Mouse (Mus musculus): ENCODE results near the gene Nfam1. TPM values are rescaled to one million over a fixed set of nuclear protein-coding genes. Genes with fewer than 3 reads are reported as not detected.

Gene Nfam1
- total RNA-seq, 2 experiments from 2014 or later, result 2.5 to 2.7 TPM

DNA sequence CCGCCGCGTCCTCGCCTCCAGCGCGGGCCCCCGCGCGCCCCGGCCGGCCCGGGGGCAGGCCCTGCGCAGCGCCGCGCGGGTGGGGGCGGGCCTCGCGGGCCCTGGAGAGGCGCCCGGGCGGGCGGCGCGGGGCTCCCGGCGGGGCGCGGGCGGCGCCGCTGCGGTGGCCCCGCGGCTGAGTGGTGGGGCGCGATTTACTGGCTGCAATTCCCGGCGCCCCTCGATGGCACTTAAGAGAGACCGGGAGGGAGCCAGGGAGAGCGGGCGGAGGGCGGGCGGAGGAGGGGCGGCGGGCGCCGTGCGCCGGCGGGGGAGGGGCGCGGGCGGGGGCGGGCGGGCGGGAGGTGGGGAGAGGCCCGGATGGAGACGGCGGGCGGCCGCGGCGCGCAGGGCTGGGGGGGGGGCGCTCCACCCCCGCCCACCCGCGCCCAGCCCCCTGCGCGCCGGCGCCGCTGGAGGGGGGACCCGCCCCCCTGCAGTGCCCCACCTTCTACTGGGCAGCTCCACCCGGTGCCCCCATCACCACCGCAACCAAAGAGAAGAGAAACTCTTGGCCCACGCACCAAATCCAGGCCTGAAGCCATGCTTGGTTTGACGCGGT is 69.5 kb downstream of the Nfam1 start:
- DNase-seq (ENCODE audit: extremely low spot score in 1 of 2, low spot score in 1 of 2), result no peak

DNA sequence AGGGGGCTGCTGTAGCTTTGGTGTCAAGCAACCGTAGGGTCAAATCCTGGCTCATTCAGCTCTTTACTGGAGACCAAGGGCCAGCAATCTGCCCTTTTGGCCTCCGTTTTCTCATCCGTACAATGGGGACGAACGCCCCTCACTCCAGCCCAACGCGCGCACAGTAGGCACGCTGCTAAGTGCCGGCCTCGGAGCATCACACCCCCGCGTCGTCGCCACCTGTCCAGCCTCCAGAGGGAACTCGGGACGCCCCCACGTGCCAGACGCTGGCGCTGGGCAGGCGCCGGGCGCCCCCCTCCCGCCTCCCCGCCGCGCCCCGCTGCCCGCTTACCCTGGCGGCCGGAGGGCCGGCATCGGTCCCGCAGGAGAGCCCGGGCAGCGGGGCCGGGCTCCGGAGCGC is 70.0 kb downstream of the Nfam1 start:
- DNase-seq (ENCODE audit: extremely low spot score in 1 of 2, low spot score in 1 of 2), result no peak

DNA sequence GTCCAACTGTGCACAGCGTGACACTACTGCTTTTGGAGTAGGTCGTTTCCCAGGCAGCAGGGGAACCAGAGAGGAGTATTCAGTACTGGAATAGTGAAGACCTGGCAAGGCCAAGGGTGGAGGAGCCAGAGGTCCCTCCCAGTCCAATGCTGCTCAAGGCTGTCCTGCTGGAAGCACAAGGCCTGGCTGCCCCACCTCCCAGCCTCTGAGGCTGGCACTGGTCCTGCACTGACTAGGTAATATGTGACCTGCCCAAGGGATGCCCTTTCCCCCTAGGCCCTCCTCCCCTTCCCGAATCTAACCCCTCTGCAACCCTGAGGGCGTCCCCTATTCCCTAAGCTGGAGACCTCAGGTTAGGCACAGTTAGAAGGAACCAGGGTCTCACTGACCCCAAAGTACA is 70.6 kb downstream of the Nfam1 start:
- no peak for DNase-seq (ENCODE audit: extremely low spot score in 1 of 2, low spot score in 1 of 2)

DNA sequence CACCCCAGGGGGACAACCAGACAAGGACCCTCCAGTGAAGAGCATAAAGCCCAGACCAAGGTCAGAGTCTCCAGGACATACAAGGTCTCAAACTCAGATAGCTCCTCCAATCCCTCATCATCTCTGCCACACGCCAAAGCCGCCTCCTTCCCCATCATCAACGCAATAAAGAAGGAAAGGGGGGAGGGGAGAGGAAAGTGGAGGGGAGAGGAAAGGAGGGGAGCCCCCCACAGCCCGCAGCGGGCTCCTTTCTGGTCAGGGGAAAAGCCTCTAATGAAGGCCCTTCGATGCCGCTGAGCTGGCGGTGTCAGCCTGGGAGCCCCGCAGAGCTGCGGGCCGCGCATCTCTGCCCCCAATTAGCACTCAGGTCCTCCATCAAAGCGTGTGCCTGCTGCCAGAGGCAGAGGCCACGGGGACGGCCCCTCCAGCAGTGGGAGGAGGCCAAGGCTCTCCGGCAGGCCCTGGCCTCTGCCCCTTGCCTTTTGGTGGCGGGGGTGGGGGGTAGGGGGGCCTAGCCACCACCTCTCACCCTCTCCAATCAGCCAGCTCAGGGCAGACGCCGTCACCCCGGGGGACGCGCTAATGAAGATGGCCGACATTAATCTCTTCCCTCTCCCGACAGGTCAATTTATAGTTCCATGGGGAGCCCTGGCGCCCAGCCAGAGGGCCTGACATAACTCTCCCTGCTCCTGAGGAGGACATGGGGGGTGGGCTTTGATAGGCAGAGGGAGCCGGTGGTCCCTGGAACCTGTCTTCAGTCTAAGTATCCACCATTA is 72.1 kb downstream of the Nfam1 start:
- no peak for DNase-seq (ENCODE audit: extremely low spot score in 1 of 2, low spot score in 1 of 2)

DNA sequence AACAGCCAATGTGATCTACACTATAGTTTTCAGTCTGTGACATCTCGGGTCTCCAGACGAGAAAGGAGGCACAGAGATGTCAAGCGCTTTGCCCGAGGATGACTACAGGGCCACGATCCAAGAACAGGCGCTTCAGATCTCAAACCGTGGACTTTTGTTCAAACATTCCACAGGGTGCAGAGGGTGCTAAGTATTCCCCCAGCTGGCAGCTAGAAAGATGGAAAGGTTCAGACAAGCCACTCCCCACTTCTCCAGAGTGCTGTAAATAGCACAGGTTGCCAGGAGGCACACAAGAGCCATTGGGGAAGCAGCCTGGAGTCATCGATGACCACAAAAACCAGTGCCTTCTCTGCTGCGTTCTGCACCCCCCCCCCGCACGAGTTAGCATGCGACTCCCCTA is 74.0 kb downstream of the Nfam1 start:
- DNase-seq (ENCODE audit: extremely low spot score in 1 of 2, low spot score in 1 of 2), result no peak

DNA sequence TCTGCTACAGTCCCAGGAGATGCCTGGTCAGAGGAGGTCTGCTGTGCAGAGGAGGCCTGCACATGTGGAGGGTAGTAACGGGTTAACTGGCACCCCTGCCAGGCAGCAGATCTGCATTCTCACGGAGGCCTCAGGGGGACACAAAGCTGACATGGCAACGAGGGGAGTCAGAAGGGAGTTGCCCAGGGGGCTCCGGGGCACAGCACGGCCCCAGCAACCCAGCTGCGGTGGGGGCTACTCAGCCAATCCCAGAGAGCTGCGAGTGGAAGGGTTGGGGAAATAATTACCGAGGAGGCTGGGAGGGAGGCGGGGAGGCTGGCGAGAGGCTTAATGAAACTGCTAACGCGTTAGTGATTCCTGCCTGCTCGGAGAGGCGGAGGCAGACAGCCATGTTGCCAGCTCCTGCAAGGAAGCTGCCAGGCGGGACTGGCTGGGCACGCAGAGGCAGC is 74.8 kb downstream of the Nfam1 start:
- DNase-seq (ENCODE audit: extremely low spot score in 1 of 2, low spot score in 1 of 2), result peak in 1 of 2 experiments; percentile 48

DNA sequence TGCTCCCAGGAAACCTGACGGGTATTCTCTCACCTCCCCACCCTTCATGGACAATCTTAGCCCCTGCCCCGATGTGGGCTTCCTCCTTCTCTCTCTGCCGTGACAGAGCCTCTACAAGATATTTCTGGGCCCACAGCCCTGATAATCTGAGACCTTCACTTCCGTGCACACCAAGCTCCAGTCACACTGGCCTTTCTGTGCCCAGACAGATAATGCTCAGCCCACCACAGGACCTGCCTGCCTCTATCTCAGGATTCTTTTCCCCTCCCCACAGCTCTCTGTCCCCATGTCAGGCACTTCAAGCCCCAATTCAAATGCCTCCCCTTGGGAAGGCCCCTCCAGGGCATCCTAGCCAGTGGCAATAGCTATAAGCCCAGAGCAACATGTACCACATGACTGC is 76.4 kb downstream of the Nfam1 start:
- no peak for DNase-seq (ENCODE audit: extremely low spot score in 1 of 2, low spot score in 1 of 2)

DNA sequence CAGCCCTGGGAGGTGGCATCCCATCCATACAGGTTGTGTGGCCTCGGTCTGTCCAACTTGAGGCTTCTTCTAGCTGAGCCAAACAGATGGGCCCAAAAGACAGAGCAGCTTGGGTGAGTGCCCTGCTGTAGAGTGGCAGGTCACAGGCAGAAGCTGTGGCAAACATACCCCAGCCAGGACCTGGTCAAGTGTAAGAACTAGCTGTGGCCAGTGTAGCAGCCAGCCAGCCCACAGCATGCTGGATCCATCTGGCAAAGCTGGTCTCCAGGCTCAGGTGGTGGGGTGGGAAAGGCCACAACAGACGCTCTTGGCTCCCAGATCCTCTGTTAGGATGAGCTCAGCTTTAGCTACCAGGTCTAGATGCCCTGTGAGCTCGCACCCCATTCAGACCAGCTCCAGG is 76.8 kb downstream of the Nfam1 start:
- DNase-seq (ENCODE audit: extremely low spot score in 1 of 2, low spot score in 1 of 2), result no peak

DNA sequence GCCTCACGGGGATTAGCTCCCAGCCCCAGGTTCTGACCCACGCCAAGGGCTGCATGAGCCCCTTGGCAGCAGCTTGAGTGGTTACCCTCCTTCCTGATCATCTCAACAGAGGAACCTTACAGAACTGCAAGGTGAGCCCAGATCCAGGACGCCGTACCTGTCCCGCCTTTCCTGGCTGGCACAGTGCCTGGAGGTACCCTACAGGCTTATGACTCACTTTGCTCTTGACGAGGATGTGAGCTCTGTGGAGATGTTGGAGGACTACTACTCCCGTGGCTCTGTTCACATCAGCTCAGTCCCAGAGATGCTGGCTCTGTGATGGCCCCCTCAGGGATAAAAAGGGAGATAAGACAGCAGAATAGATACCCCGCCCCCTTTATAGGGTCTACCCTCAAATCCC is 77.8 kb downstream of the Nfam1 start:
- DNase-seq (ENCODE audit: extremely low spot score in 1 of 2, low spot score in 1 of 2), result no peak

DNA sequence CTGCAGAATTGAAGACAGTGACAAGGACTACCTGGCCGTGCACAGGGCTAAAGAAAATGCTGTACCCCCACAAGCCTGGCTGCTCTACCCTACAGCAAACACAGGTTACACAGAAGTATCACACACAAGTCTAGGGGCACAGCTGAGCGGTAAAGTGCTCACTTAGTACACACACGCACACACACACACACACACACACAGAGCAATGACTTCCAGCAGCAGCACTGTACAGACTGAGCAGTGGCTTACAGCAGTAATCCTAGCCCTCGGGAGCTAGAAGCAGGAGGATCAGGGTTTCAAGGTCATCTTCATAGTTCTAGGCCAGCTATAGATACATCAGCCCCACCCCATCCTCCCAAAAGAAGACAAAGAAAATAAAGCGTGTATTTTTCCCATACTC is 79.1 kb downstream of the Nfam1 start:
- DNase-seq (ENCODE audit: extremely low spot score in 1 of 2, low spot score in 1 of 2), result no peak

DNA sequence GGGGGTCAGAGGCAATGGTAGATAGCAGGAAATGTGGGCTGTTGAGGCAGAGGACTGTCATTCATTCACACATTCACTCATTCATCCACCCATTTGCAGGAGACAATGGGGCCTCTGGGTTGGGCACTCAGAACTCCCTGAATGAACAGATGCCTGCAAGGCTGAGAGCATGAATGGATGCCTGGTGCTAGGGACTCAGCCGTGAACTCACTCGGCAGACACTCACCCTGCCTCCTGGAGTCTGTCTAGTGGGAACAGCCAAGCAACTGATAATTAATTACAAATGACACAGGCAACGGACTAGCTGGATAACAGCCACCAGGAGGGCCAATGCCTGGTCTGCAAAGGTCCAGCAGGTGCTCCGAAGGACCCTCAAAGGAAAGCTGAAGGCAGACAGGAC is 80.0 kb downstream of the Nfam1 start:
- no peak for DNase-seq (ENCODE audit: extremely low spot score in 1 of 2, low spot score in 1 of 2)

DNA sequence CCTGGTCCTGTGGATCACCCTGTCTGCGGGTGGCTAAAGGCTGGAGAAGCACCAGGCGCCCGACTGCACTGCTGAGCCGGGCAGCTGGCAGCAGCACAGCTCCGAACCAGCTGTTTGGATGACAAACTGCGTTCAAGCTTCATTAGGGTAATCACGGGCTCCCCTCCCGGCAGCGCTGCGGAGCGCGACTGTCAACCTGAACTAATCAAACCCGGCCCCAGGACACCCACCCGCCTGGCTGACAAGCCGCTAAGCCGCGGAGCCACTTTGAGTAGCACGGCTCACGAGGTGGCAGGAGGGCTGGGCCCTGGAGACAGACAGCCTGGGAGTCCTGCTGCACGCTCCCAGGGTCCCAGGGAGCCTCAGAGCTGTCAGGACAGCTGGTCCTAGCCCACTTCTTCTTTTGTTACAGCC is 80.8 kb downstream of the Nfam1 start:
- no peak for DNase-seq (ENCODE audit: extremely low spot score in 1 of 2, low spot score in 1 of 2)

DNA sequence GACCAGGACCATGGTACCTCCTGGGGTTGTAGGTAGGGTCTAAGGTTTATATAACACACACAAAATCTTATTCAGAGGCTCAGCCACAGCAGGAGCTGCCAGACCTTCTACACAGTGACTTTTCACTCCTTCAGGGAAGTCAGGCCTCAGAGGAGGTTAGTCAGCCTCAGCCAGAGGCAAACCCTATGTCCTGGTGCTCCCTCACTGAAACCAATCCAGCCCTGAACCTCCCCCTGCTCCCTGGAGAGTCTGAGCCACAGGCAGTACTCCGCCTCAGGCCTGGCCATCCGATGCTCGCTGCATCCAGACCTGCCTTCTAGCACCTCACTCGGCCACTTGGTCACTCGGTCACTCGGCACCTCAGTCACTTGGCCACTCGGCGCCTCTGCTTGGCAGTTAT is 82.9 kb downstream of the Nfam1 start:
- no peak for DNase-seq (ENCODE audit: extremely low spot score in 1 of 2, low spot score in 1 of 2)

DNA sequence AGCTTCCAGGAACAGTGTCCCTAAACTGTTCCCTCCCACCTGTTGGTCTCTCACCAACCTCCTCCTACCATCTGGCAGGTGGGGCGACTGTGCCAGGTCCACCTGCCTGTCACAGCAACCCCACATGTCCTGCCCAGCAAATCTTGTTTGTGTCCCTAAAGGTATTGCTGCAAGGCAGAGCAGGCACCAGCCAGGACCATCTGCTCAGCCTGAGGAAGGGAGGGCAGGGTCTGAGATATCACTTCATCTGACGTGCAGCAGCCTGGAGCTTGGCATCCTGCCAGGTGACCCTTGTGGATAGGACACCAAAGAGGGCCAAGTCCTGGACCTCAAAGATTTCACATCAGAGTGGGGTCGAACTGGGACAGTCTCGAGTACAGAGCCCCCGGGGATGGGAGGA is 85.7 kb downstream of the Nfam1 start:
- no peak for DNase-seq (ENCODE audit: extremely low spot score in 1 of 2, low spot score in 1 of 2)

DNA sequence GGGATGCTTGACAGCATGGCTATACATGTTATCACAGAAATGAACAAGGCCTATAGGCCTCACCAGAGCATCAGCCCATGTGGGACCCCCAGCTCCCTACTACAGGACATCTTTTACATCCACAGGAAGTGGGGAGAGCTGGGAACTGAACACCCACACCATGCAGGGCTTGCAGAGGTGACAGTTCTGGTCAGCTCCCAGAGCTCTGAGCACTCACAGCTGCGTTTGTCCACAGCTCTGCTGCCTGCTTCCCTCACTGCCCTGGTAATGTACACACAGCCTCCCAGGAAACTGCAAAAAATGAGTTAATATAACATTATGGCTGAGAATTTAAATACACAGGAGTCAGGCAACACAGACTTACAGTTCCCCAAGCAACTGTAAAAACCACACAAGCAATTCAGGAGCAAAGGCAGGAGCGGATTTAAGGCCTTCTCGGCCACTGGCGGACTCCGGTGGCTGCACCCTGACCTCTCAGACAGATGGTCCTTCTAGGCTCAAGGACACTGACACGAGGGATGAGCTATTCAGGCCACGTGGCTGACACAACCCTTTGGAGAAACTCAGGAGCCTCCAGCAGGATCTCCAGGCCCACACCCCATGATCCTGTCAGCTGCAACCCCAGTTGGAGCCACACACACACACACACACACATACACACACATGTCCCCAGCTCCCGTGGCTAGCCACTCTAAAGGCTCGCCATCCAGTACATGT is 88.5 kb downstream of the Nfam1 start:
- no peak for DNase-seq (ENCODE audit: extremely low spot score in 1 of 2, low spot score in 1 of 2)

Small RNAs within 50 kb of the gene (microRNA-seq; reads per million reads assigned to microRNA genes)
- gene Mir3080, result 9.4 to 13.2 reads per million in 2 experiments

Other genes starting within 250 kb of the Nfam1 start
- not detected for gene Cyp2d26, start 239.0 kb downstream of the Nfam1 start, total RNA-seq (2021)
- gene Tcf20, start 45.4 kb downstream of the Nfam1 start, total RNA-seq (2021), result 100 to 1,000 TPM; 213 TPM
- gene Serhl, start 56.2 kb upstream of the Nfam1 start, total RNA-seq (2021), result 1 to 10 TPM; 8.4 to 9.4 TPM
- 100 to 1,000 TPM; 144 to 161 TPM for gene Rrp7a, start 89.5 kb upstream of the Nfam1 start, total RNA-seq (2021)
- 10 to 100 TPM; 88.1 to 89.3 TPM for gene Poldip3, start 116.1 kb upstream of the Nfam1 start, total RNA-seq (2021)
- 10 to 100 TPM; 59.9 to 62.0 TPM for gene Cyb5r3, start 139.3 kb upstream of the Nfam1 start, total RNA-seq (2021)
- gene A4galt, start 218.5 kb upstream of the Nfam1 start, total RNA-seq (2021), result 1 to 10 TPM; 2.3 to 2.8 TPM